Mouse (Mus musculus): ENCODE results near the gene Pfkp.

DNA sequence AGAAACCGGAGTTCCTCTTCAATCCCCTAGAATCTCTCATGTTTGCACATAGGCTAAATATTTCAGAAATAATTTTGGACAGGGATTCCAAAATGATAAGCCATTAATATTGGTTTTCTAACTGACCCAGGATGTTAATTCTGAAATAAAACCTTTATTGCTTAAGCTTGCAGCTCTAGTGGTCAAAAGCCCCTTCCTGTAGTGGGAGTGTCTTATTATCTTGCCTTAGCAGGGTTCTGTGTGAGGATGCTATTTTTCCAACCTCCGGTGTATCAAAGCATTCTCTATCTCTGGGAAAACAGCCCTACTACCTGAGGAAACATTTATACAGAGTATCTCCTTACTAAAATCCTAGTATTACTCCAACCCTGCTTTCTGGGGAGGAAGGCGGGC lies 1.9 kb downstream of the Pfkp start:
- TF ChIP-seq GATA1 (IDR thresholded peaks at IDR 0.05; ENCODE audit: low read length): no peak
- TF ChIP-seq TAL1 (IDR thresholded peaks at IDR 0.05; ENCODE audit: low read length): no peak

Data from erythroblast, embryonic 14.5 days (primary cell).